Mouse (Mus musculus) small intestine, adult 2 months (tissue): ENCODE results near the gene Gfm1.

Experiments used
- CTCF ChIP-seq: fragments of 200-500 bp; IDR thresholded peaks from 2 replicates; pipeline ENCODE4 v1.5.1; 2012; ENCODE audit warnings: low read depth, mild to moderate bottlenecking, control low read depth, inconsistent platforms, low read length, moderate library complexity, mixed read lengths; ENCODE audit not compliant: insufficient replicate concordance, insufficient read length; ENCODE audit errors: extremely low read depth
- POLR2A ChIP-seq: fragments of 200-500 bp; IDR thresholded peaks from 2 replicates; pipeline ENCODE4 v1.6.1; 2012; ENCODE audit warnings: low read depth, mild to moderate bottlenecking, control low read depth, inconsistent platforms, low read length, moderate library complexity

DNA sequence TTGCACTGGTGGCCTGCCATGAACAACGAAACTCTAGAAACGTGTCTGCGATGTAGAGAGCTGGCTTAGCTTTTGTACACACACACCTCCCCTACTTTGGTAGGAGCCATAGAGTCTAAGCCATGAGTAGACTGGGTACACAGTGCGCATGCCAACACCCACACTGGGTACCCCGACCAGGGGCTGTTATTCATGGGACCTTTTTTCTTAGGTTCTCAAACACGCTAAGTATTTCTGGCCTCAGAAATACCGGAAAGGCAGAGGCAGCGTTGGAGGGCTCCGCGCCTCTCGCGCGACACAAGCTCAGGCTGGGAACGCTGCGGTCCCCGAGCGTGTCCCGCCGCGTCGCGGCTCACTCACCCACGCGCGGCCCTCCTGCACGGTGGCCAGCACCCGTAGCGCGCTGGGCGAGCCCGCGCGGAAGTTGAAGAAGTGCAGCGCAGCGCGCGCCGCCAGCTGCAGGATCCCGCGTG is 84.9 kb downstream of the Gfm1 start:
- no peak for TF ChIP-seq CTCF
- no peak for TF ChIP-seq POLR2A
